Mouse (Mus musculus) limb, embryonic 14.5 days (tissue): ENCODE measurements at regions not wholly inside any gene's neighbourhood (a gene's known extent, or its start where the extent isn't known, plus 50 kb on each side); places are given as distances from the start of the nearest gene placed in this dataset.

Source experiments
- ATAC-seq: fragments of 200-750 bp; cut with Nextera tagmentation; 2 replicates; pipeline ENCODE4 v1.8.0; 2017; ENCODE audit warnings: low read depth, moderate number of reproducible peaks, moderate TSS enrichment; ENCODE audit not compliant: low FRiP score
- DNase-seq: peaks from one replicate; pipeline ENCODE4 v3.0.0-alpha.2; 2015; ENCODE audit warnings: low spot score
- H3K27ac ChIP-seq: fragments of 300-500 bp; sonication (generic); replicated peaks from 2 replicates; pipeline ENCODE4 v1.5.1; 2014; ENCODE audit warnings: low read depth, mild to moderate bottlenecking, low read length, moderate library complexity, mixed read lengths
- H3K27me3 ChIP-seq: fragments of 300-500 bp; sonication (generic); 2 replicates; pipeline ENCODE4 v1.6.1; 2014; ENCODE audit warnings: low read length, mixed read lengths; ENCODE audit not compliant: control insufficient read depth, insufficient read depth
- H3K36me3 ChIP-seq: fragments of 300-500 bp; sonication (generic); 2 replicates; pipeline ENCODE4 v1.6.1; 2014; ENCODE audit warnings: mild to moderate bottlenecking, low read length, moderate library complexity, mixed read lengths; ENCODE audit not compliant: control insufficient read depth, insufficient read depth
- H3K4me1 ChIP-seq: fragments of 300-500 bp; sonication (generic); 2 replicates; pipeline ENCODE4 v1.6.1; 2014; ENCODE audit warnings: antibody characterized with exemption, low read length, mixed read lengths; ENCODE audit not compliant: control insufficient read depth, insufficient read depth
- H3K4me2 ChIP-seq: fragments of 300-500 bp; sonication (generic); replicated peaks from 2 replicates; pipeline ENCODE4 v1.6.1; 2014; ENCODE audit warnings: low read depth, mild to moderate bottlenecking, low read length, moderate library complexity; ENCODE audit not compliant: severe bottlenecking
- H3K4me3 ChIP-seq: fragments of 300-500 bp; sonication (generic); replicated peaks from 2 replicates; pipeline ENCODE4 v1.5.1; 2014; ENCODE audit warnings: low read length
- H3K9ac ChIP-seq: fragments of 300-500 bp; sonication (generic); 2 replicates; pipeline ENCODE4 v1.6.1; 2014; ENCODE audit warnings: mild to moderate bottlenecking, low read depth, low read length, moderate library complexity; ENCODE audit not compliant: severe bottlenecking
- H3K9me3 ChIP-seq: fragments of 300-500 bp; sonication (generic); 2 replicates; pipeline ENCODE4 v1.6.1; 2016; ENCODE audit warnings: low read length; ENCODE audit not compliant: control insufficient read depth
- POLR2A ChIP-seq: fragments of 200-500 bp; IDR thresholded peaks from 2 replicates; pipeline ENCODE4 v1.8.0; 2012; ENCODE audit warnings: inconsistent platforms, mild to moderate bottlenecking, moderate library complexity, borderline replicate concordance; ENCODE audit not compliant: insufficient read depth, insufficient read length; ENCODE audit errors: extremely low read depth
- WGBS: fragments of 180-500 bp; shearing (Covaris S2); extraction: QIAGEN DNeasy Blood & Tissue Kit; methylation state at CpG from one replicate; pipeline ENCODE4 v1.1.7; 2014; 5-methylcytosine and 5-hydroxymethylcytosine counted together

- Histone ChIP-seq H3K9ac (no peak overlapping the region), H3K9me3 (no peaks in the 10 kb centered on the region), H3K4me1 (no peaks in the 10 kb centered on the region), H3K4me2 (no peak overlapping the region), H3K36me3 (no peaks in the 10 kb centered on the region), H3K4me3 (no peak overlapping the region), H3K27ac (no peak overlapping the region), H3K27me3 (no peaks in the 10 kb centered on the region)
- ATAC-seq (no peak), DNase-seq (no peak)
- TF ChIP-seq POLR2A: no peak
These were observed 207.5 kb upstream of the 4931417E11Rik start for GRCm38 (mm10) chr6:73676979-73677378.

GRCm38 (mm10) chr6:73669401-73669800 is 199.9 kb upstream of the 4931417E11Rik start:
- no peaks in the 10 kb centered on the region for H3K27me3 ChIP-seq
- DNase-seq: no peak
- H3K4me1 ChIP-seq: no peaks in the 10 kb centered on the region
- no peaks in the 10 kb centered on the region for H3K36me3 ChIP-seq
- H3K9ac ChIP-seq: no peak overlapping the region
- ATAC-seq: no peak
- no peaks in the 10 kb centered on the region for H3K9me3 ChIP-seq
- no peak overlapping the region for H3K27ac ChIP-seq
- no peak overlapping the region for H3K4me3 ChIP-seq
- 38% methylated on average over 1 of the region's 1 CpGs for WGBS
- no peak overlapping the region for H3K4me2 ChIP-seq
- no peak for TF ChIP-seq POLR2A

GRCm38 (mm10) chr6:73658988-73659387 is 189.5 kb upstream of the 4931417E11Rik start:
- no peaks in the 10 kb centered on the region for H3K4me1 ChIP-seq
- ATAC-seq (no peak), DNase-seq (no peak)
- H3K9me3 ChIP-seq: no peaks in the 10 kb centered on the region
- TF ChIP-seq POLR2A: no peak
- no peak overlapping the region for H3K4me3 ChIP-seq
- 72% methylated on average over 5 of the region's 5 CpGs for WGBS
- no peak overlapping the region for H3K27ac ChIP-seq
- H3K9ac ChIP-seq: no peak overlapping the region
- no peaks in the 10 kb centered on the region for H3K36me3 ChIP-seq
- no peak overlapping the region for H3K4me2 ChIP-seq
- H3K27me3 ChIP-seq: no peaks in the 10 kb centered on the region

- ATAC-seq (no peak), DNase-seq (peak; percentile 5)
- 43% methylated on average over 2 of the region's 2 CpGs for WGBS
These were observed 175.9 kb upstream of the 4931417E11Rik start for GRCm38 (mm10) chr6:73645378-73645777.

GRCm38 (mm10) chr6:73644778-73645267 is 175.4 kb upstream of the 4931417E11Rik start:
- TF ChIP-seq POLR2A: no peak
- Histone ChIP-seq H3K9ac (no peak overlapping the region), H3K27me3 (no peaks in the 10 kb centered on the region), H3K4me3 (no peak overlapping the region), H3K36me3 (no peaks in the 10 kb centered on the region), H3K4me1 (no peaks in the 10 kb centered on the region), H3K9me3 (no peaks in the 10 kb centered on the region), H3K4me2 (no peak overlapping the region), H3K27ac (no peak overlapping the region)
- ATAC-seq: no peak; the same call in 1 of the 2 replicates
- DNase-seq: no peak
- WGBS: 61% methylated on average over 2 of the region's 2 CpGs

More at GRCm38 (mm10) chr6:73645378-73645777, 175.9 kb upstream of the 4931417E11Rik start:
- TF ChIP-seq POLR2A: no peak
- Histone ChIP-seq H3K4me2 (no peak overlapping the region), H3K4me1 (no peaks in the 10 kb centered on the region), H3K9me3 (no peaks in the 10 kb centered on the region), H3K36me3 (no peaks in the 10 kb centered on the region), H3K4me3 (no peak overlapping the region), H3K9ac (no peak overlapping the region), H3K27ac (no peak overlapping the region), H3K27me3 (no peaks in the 10 kb centered on the region)

- H3K9ac ChIP-seq: no peak overlapping the region
- H3K4me3 ChIP-seq: no peak overlapping the region
- 22% methylated on average over 1 of the region's 1 CpGs for WGBS
- DNase-seq (no peak), ATAC-seq (no peak)
- no peaks in the 10 kb centered on the region for H3K9me3 ChIP-seq
- TF ChIP-seq POLR2A: no peak
- no peaks in the 10 kb centered on the region for H3K27me3 ChIP-seq
- no peak overlapping the region for H3K27ac ChIP-seq
- no peaks in the 10 kb centered on the region for H3K4me1 ChIP-seq
- H3K36me3 ChIP-seq: no peaks in the 10 kb centered on the region
- no peak overlapping the region for H3K4me2 ChIP-seq
These were observed 159.1 kb upstream of the 4931417E11Rik start for GRCm38 (mm10) chr6:73628600-73628999.
